Mouse (Mus musculus): ENCODE data around the gene Cnot10.

The Cnot10 gene

DNA sequence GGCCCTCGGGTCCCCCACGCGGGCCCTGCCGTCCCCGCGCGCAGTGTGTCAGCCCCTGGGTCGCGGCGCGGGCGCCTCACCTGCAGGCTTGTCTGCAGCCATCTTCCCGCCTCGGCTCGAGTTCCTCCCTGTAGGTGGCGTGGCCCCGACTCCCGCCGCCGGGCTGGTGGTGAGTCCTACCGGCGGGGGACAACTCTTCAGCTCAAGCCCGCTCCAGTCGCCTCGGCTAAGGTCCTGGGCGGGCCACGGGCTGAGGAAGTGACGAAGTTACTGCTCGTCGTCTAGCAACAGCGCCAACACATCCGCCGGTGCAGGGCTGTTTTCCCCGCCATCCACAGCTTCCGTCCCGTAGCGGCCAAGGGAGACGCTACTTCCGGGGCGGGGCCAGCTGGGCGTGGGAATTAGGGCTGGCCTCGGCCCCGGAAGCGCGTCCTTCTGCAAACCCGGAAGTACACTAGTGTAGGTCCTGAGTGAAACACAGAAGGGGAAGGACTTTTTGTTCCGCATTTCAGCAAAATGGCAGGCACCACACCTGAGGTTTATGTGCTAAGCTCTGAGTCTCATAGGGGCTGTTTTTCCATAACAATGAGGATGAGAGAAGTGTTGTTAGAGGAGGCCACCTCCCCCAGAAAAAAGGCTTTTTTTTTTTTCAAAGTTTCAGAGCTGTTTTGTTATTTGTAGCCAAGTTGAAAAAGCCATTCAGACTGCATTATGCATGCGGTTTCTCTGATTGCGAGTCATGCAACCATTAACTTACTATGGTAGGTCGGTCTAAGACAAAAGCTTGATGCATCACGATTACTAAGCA, at the start of gene Cnot10:
Cnot10 (minus strand) TSS at position 346 of the 808 bp plus-strand sequence.
- DNase-seq: peak; percentile 96

DNA sequence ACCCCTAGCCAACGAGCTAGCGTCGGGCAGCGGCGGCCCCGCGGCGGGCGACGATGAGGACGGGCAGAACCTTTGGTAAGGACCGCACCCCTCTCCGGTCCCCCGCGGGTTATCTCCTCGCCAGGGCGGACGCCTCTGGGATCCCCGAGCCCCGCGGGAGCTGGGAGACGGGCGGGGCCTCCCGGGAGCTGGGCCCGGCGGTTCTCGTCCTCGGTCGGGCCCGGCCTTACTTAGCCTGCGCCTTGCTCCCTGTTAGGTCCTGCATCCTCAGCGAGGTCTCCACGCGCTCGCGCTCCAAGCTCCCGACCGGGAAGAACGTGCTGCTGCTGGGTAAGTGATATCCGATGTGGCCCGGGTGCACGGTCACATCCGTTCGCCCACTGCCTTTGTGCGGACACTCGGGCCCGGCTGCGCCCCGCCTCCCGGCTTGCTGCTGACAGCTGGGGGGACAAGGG, 49.0 kb upstream of the Cnot10 start:
- no peak for DNase-seq

DNA sequence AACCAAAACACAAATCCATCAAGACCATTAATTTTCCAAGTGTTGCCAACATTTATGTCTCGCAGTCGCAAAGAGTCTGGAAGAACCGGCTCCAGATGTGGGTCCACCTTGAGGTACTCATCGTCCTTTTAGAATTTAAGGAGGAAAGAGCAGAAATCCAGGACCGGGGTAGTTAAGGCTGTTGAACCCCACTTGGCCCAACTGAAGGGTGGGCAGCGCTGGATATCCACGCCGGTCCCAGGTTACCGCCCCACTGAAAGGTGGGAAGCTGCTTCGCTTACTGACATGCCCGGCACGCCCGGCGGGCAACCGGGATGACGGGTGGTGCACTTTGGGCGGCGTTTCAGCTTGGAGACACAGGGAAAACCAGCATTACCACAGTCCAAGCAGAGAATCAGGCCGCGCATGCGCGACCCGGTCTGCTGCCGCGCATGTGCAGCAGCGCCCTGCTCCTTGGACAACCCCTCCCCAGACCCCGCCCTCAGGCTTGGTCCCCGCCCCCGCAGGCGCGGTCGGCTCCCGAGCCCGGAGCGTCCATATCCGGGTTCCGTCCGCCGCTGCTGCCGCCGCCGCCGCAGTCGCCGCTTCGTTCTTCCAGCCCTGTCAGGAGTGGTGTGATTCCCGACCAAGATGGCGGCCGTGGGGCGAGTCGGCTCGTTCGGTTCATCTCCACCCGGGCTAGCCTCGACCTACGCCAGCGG, 48.4 kb upstream of the Cnot10 start, which contains the start of gene Dync1li1:
Dync1li1 (plus strand) TSS at position 539 of the 701 bp plus-strand sequence.
- DNase-seq: peak; percentile 99

DNA sequence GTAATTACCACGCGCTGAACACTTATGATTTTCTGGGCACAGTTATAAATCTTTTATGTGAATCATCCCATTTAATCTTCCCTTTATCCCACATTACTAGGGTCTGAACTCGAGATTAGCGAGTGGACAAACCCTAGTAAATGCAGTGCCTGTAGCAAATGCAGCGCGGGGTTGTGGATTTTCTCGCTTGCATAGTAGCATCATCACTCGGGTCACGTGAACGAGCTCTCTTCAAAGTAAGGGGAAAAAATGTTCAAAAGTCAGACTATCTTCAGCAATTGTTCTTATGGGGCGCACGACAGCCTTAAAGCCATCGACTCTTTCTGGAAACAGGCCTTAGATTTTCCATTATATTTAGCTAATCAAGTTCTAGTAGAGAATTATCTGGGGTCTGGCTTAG, 47.7 kb upstream of the Cnot10 start:
- no peak for DNase-seq

GRCm38 (mm10) chr9:114686245-114686644, 46.3 kb upstream of the Cnot10 start:
- peak; percentile 22 for DNase-seq

- peak; percentile 39 for DNase-seq
Observed at GRCm38 (mm10) chr9:114682193-114682592, 42.2 kb upstream of the Cnot10 start.

DNA sequence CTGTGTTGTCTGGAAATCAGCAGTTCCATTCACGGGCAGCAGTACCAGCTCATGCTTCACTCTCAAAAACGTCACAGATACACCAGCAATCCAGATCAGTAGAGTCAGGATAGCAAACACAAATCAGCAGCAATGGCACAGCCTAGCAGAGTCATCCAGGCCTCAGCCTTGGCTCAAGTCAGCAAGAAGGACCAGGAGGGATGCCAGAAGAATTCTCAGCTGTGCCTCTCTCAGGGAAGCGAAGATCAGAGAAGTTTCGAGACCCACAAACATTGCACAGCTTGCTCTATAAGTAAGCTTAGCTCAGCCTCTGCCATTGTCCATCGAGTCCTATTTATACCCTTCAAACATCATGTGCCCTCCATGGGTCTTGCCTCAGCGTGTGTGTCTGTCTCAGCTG, 40.5 kb upstream of the Cnot10 start:
- DNase-seq: peak; percentile 70

DNA sequence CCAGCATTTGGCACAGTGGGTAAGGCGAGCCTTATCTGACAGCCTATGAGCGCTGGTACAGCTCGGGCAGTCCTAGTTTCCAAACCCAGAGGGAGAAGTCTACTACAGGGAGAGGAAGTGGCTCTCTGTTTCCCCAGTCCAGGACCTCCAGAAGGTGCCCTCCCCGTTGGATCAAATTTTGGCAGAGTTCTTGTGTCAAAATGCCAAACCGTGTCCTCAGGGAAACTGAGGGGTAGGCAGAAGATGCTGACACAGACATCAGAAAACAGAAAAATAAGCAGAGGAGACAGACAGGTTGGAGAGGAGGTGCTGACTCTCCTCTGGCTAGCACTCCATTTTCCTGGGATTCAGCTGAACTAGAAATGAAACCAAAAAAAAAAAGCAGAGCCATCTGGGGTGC, 40.0 kb upstream of the Cnot10 start:
- peak; percentile 90 for DNase-seq

DNA sequence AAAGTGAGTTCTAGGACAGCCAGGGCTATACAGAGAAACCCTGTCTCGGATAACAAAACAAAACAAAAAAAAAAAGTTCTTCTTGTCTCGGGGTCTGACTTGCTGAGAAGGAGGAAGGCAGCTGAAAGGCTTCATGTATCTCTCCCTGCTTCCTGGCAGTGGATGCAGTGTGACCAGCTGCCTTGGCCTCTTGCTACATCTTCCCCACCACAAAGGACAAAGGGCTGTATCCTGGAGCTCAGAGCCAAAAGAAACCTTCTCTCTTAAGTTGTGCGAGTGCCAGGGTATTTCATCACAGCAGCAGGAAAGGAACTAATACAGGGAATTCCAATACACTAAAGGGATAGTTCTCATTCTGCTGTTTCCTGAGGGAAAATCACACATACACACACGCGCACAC, 38.6 kb upstream of the Cnot10 start:
- DNase-seq: peak; percentile 42

DNA sequence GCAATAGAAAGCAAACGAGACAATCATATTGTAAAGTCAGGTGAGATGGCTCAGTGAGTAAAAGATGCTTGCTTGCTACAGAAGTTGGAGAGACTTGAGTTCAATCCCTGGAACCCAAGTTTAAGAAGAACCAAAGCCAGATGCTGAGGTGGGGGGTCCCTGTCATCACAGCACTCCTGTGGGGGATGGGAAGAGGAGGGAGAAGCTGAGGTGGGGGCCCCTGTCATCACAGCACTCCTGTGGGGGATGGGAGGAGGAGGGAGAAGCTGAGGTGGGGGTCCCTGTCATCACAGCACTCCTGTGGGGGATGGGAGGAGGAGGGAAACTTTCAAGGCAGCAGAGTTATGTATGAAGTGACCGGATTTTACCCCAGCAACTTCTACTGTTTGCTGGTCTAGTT, 33.6 kb upstream of the Cnot10 start:
- peak; percentile 66 for DNase-seq

- DNase-seq: peak; percentile 71
Observed at GRCm38 (mm10) chr9:114672703-114673561, 32.9 kb upstream of the Cnot10 start.

GRCm38 (mm10) chr9:114671946-114672345, 32.0 kb upstream of the Cnot10 start:
- DNase-seq: peak; percentile 35

DNA sequence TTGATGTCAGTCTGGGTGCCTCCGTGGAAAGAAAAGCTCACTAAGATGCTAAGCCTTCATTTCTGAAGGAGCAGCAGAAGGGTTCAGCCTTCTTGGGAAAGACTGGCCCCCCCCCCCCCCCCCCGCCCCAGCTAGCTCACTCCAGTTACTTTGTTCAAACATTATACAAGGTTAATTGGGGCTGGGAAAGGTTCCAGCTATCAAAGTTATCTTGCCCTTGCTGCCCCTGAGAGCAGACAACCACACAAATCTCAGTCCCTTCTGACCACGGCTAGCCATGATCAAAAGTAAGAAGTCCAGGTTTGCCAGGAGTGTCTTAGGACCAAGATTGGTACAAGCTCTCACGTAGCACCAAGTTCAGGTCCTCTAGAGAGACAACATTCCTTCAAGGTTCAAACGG, 29.0 kb upstream of the Cnot10 start:
- no peak for DNase-seq

DNA sequence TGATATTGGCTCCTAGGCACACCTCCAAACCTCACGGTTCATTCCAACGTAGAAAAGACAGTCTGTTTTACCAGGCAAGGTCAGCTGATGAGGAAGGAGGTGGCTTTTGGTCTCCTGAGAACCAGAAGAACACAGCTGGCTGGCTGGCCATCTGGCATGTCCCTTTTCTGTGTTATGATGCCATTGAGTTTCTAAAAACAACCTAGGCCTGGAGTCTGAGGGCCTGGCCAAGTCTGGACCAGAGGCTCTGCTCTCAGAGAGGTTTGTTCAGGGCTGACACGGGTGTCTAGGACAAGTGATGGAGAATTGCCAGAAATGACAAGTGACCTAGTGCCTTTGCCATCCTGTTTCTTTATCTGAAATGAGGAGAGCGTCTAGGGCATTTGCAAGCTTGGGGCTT, 28.1 kb upstream of the Cnot10 start:
- peak; percentile 26 for DNase-seq

DNA sequence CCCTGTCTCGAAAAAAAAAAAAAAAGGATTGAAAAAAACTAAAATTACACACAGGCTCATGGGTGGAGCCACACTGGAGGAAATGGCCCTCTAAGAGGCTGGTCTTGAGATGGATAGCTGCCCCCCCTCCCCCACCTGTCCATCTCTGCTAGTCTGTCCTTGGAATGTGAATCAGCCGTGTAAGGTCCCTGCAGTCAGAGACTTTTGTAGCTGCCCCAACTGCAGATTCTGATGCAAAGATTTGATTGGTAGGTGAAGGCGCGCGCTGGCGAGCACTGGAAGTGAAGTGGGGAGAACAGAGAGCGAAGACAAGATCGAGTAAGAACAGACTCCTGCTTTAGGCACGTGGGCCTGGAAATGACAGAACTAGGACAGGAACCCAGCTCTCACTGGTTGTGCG, 26.9 kb upstream of the Cnot10 start:
- no peak for DNase-seq

DNA sequence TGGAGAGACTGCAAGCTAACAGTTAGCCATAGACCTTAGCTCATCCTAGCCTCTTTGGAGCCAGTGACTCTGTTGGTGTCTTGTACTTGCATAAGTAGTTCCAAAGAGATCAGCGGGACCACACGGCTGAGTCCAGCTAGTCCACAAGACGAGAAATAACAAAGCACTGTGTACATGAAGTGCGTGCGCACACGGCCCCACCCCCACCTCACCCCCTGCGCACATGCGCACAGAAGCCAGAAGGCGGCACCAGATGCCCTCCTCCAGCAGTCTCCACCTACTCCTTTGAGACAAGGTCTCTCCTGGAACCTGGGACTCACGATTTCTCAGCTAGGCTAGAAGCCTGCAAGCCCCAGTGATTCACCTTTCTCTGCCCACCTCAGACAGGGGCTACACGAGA, 23.8 kb upstream of the Cnot10 start:
- no peak for DNase-seq

GRCm38 (mm10) chr9:114661991-114662390, 22.0 kb upstream of the Cnot10 start:
- no peak for DNase-seq

GRCm38 (mm10) chr9:114660983-114661382, 21.0 kb upstream of the Cnot10 start:
- DNase-seq: no peak

DNA sequence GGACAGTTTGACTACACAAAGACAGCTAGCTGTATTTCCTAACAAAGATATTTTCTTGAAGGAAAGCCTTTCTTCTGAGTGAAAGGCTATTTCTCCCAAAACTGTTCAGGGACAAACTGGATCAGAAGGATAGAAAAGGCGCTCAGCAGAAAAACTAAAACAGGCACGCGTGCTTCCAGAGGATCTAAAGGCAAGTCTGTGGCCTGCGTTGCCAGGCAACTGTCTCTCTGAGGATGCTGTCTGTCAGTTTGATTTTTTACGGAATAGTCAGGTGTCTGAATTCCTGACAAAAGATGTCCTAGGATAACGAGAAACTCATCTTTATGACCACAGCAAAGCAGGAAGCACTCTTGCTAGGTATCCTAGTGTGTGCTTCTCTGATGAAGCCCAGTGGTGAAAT, 20.5 kb upstream of the Cnot10 start:
- DNase-seq: no peak

- DNase-seq: no peak
Observed at GRCm38 (mm10) chr9:114656701-114657100, 16.7 kb upstream of the Cnot10 start.

DNA sequence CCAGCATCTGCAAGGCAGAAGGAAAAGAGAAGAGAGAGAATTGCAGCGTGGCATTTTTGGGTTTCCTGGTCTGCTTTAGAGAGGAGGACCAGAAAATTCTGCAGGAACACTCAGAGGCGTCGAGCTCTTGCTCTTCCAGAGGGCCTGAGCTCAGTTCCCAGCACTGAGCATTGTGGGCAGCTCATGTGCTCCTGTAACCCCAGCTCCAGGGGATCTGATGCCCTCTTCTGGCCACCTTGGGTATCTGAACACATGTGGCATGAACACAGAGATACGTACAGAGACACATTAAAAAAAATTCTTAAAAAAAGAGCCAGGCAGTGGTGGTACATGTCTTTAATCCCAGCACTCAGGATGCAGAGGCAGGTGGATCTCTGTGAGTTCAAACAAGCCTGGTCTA, 15.4 kb upstream of the Cnot10 start:
- DNase-seq: no peak

DNA sequence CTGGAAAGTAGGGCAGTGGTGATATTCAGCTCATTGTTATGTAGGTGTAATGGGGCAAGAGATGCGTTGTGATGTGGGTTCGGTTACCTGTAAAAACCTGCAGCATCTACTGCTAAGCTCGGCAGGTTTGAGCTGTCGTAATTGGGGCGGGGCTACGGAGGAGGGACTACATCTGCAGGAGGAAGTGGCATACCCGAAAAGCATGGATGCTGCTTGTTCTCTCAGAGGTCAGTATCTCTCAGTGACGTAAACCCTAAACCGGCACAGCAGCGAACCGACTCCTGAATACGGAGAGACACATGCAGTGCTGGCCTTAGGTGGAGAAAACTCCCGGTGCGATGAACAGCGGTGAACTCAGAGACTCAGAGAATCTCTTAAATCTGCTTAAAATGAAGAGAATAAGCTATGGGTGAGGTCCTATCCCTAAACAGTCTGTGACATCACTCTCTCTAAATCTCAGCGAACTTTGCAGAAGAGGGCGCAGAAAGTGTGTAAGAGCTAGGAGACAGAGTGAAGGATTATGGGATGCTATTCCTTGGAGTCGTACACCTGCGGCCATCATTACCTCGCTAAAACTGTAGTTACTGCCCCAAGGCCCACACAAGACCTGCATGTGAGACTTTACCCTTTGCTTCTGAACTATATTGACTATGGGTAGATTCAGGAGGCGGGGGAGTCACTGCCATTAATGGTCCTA, 11.1 kb upstream of the Cnot10 start:
- DNase-seq: no peak

- no peak for DNase-seq
Observed at GRCm38 (mm10) chr9:114649371-114649770, 9.4 kb upstream of the Cnot10 start.
